Mouse (Mus musculus): ENCODE measurements at regions not wholly inside any gene's neighbourhood (a gene's known extent, or its start where the extent isn't known, plus 50 kb on each side); places are given as distances from the start of the nearest gene placed in this dataset.

DNA sequence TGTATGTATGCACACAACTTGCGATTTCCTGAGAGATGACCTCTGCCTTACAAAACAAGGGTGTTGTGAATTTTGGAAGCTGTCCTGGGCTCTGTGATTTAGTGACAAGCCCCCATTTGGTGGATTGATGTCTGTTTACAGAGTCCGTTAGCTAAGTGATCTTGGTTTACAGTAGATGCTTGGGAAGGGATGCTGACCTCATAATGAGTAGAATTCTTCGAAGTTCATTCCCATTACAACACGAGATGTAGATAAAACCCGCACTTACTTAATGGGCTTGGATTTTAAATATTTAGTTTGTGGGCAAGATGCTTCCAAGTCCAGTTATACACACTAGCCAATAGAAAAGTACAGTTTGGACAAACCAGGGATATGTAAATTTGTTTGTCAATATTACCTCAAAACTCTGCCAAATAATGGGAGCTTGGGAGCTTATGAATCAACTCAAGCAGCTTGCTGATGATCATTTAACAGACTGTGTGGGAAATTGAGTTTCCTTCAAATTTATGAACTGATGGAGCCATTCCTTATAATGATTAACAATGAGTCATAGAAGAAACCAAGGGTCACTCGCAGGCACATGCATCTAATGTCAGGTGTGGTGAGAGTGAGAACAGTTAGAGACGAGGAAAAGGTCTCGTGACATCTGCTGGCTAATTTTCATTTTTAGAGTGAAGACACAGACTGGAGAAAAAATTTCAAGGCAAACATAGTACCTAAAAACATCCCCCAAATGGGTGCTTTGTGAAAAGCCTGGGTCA, 187.4 kb upstream of the Gm15217 start:
- 66% methylated on average over 8 of the region's 8 CpGs for WGBS
- H3K9me3 ChIP-seq (replicated peaks; ENCODE audit: control insufficient read depth, low read length), result no peaks in the 10 kb centered on the region
- ATAC-seq (replicated peaks; ENCODE audit: extremely low read depth, insufficient read depth, low FRiP score), result no peak
- no peak overlapping the region for H3K4me3 ChIP-seq (ENCODE audit: low read length)
- no peaks in the 10 kb centered on the region for H3K36me3 ChIP-seq (ENCODE audit: control insufficient read depth, insufficient read depth)
- H3K4me2 ChIP-seq (ENCODE audit: low read depth, low read length), result no peak overlapping the region
- peaks cover 3% of the 10 kb centered on the region; the same call in 1 of the 2 replicates for H3K4me1 ChIP-seq (ENCODE audit: control insufficient read depth, insufficient read depth, low read length)
- no peaks in the 10 kb centered on the region for H3K27me3 ChIP-seq (ENCODE audit: control insufficient read depth, insufficient read depth, low read length)
- H3K27ac ChIP-seq (ENCODE audit: low read length), result no peak overlapping the region
- H3K9ac ChIP-seq (ENCODE audit: low read length), result no peak overlapping the region

DNA sequence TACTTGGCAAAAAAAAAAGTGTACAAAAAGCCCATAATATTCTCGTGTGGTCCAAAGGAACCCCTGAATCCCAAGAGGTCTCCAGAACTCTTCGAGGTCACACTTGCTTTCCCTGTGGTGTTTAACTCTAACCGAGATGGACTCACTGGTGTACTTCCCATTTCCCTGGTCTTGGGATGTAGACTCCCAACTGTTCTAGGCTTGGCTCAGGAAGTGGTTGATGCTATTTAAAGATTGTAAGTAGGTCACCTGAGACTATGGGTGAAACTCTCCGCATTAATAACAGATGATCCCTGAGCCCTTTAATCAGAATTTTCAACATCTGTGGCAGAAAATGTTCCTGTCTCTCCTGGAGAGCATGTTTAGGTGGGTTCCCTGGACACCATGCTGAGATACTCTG, 185.6 kb upstream of the Gm15217 start:
- no peaks in the 10 kb centered on the region for H3K36me3 ChIP-seq (ENCODE audit: control insufficient read depth, insufficient read depth)
- peaks cover 3% of the 10 kb centered on the region; the same call in 1 of the 2 replicates for H3K4me1 ChIP-seq (ENCODE audit: control insufficient read depth, insufficient read depth, low read length)
- no peak for ATAC-seq (replicated peaks; ENCODE audit: extremely low read depth, insufficient read depth, low FRiP score)
- no peak overlapping the region for H3K9ac ChIP-seq (ENCODE audit: low read length)
- H3K27ac ChIP-seq (ENCODE audit: low read length), result no peak overlapping the region
- WGBS, result 84% methylated on average over 4 of the region's 4 CpGs
- no peaks in the 10 kb centered on the region for H3K9me3 ChIP-seq (replicated peaks; ENCODE audit: control insufficient read depth, low read length)
- H3K4me2 ChIP-seq (ENCODE audit: low read depth, low read length), result no peak overlapping the region
- no peaks in the 10 kb centered on the region for H3K27me3 ChIP-seq (ENCODE audit: control insufficient read depth, insufficient read depth, low read length)
- H3K4me3 ChIP-seq (ENCODE audit: low read length), result no peak overlapping the region

DNA sequence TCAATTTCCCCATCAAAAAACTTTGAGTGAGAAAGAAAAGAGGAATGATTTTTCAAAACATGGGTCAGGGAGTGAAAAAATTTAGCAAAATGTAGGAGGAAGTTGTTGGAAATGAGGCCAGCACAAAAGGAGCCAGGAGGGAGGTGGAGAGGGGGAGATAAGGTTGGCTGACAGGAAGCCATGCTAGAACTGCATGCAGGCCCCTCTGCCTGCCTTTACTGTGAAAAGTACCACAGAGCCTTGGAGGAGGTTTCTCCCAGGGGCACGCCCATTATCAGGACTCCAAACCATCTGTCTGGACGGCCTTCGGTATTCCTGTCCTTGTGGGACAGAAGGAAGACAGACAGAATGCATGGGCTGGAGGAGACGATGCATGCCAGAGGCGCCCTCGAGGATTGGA, 183.3 kb upstream of the Gm15217 start:
- no peak overlapping the region for H3K4me3 ChIP-seq (ENCODE audit: low read length)
- H3K9me3 ChIP-seq (replicated peaks; ENCODE audit: control insufficient read depth, low read length), result no peaks in the 10 kb centered on the region
- H3K4me2 ChIP-seq (ENCODE audit: low read depth, low read length), result no peak overlapping the region
- no peak overlapping the region for H3K9ac ChIP-seq (ENCODE audit: low read length)
- 39% methylated on average over 6 of the region's 6 CpGs for WGBS
- H3K27me3 ChIP-seq (ENCODE audit: control insufficient read depth, insufficient read depth, low read length), result no peaks in the 10 kb centered on the region
- H3K27ac ChIP-seq (ENCODE audit: low read length), result no peak overlapping the region
- no peak for ATAC-seq (replicated peaks; ENCODE audit: extremely low read depth, insufficient read depth, low FRiP score)
- H3K4me1 ChIP-seq (ENCODE audit: control insufficient read depth, insufficient read depth, low read length), result peaks cover 3% of the 10 kb centered on the region; the same call in 1 of the 2 replicates
- no peaks in the 10 kb centered on the region for H3K36me3 ChIP-seq (ENCODE audit: control insufficient read depth, insufficient read depth)

DNA sequence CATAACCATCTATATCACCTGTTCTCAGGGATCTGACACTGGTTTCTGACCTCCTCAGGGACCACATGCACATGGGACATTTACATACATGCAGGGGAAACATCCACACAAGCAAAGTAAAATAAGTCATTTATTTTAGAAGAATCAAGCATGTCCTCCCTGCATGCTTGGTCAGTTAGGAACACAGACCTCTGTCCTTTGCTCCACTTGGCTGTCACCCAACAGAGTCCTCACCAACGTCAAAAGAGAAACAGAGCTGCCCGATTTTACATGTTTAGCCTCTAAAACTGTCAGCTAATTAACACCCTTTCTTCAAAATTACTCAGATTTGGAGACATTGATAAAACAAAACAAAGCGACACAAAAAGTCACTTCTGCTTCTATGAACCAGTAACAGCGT, 176.4 kb upstream of the Gm15217 start:
- WGBS, result 56% methylated on average over 4 of the region's 4 CpGs

DNA sequence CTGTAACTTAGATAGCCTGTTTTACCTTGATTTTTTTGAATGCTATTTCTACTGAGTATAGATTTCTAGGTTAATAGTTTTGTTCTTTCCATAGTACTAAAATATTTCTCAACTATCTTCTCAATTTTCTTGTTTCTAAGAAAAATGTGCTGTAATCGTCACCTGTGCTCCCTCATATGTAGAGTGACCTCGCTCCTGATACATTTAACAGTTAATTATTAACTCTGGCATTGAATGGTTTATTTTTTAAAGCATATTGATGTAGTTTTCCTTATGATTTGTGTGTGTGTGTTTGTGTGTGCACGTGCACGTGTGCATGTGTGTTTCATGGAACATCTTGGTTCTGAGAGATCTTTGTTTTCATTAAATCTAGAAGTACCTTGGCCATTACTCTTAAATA, 158.7 kb upstream of the Gm15217 start:
- H3K27ac ChIP-seq (ENCODE audit: low read length), result no peak overlapping the region
- ATAC-seq (replicated peaks; ENCODE audit: extremely low read depth, insufficient read depth, low FRiP score), result no peak
- H3K27me3 ChIP-seq (ENCODE audit: control insufficient read depth, insufficient read depth, low read length), result no peaks in the 10 kb centered on the region
- H3K36me3 ChIP-seq (ENCODE audit: control insufficient read depth, insufficient read depth), result no peaks in the 10 kb centered on the region
- WGBS, result 81% methylated on average over 4 of the region's 4 CpGs
- H3K4me3 ChIP-seq (ENCODE audit: low read length), result no peak overlapping the region
- no peak overlapping the region for H3K9ac ChIP-seq (ENCODE audit: low read length)
- H3K9me3 ChIP-seq (replicated peaks; ENCODE audit: control insufficient read depth, low read length), result no peaks in the 10 kb centered on the region
- H3K4me2 ChIP-seq (ENCODE audit: low read depth, low read length), result no peak overlapping the region
- 0 out of 2 replicates have a peak, but pooled peaks cover 2% of the 10 kb centered on the region for H3K4me1 ChIP-seq (ENCODE audit: control insufficient read depth, insufficient read depth, low read length)

More for the DNA sequence above, 176.4 kb upstream of the Gm15217 start:
- H3K9me3 ChIP-seq (replicated peaks; ENCODE audit: control insufficient read depth, low read length), result no peaks in the 10 kb centered on the region; the same call in 1 of the 2 replicates
- H3K27ac ChIP-seq (ENCODE audit: low read length), result no peak overlapping the region
- H3K4me3 ChIP-seq (ENCODE audit: low read length), result no peak overlapping the region
- H3K4me2 ChIP-seq (ENCODE audit: low read depth, low read length), result no peak overlapping the region
- ATAC-seq (replicated peaks; ENCODE audit: extremely low read depth, insufficient read depth, low FRiP score), result no peak
- no peaks in the 10 kb centered on the region for H3K27me3 ChIP-seq (ENCODE audit: control insufficient read depth, insufficient read depth, low read length)
- 0 out of 2 replicates have a peak, but pooled peaks cover 5% of the 10 kb centered on the region for H3K4me1 ChIP-seq (ENCODE audit: control insufficient read depth, insufficient read depth, low read length)
- H3K9ac ChIP-seq (ENCODE audit: low read length), result no peak overlapping the region
- H3K36me3 ChIP-seq (ENCODE audit: control insufficient read depth, insufficient read depth), result no peaks in the 10 kb centered on the region

DNA sequence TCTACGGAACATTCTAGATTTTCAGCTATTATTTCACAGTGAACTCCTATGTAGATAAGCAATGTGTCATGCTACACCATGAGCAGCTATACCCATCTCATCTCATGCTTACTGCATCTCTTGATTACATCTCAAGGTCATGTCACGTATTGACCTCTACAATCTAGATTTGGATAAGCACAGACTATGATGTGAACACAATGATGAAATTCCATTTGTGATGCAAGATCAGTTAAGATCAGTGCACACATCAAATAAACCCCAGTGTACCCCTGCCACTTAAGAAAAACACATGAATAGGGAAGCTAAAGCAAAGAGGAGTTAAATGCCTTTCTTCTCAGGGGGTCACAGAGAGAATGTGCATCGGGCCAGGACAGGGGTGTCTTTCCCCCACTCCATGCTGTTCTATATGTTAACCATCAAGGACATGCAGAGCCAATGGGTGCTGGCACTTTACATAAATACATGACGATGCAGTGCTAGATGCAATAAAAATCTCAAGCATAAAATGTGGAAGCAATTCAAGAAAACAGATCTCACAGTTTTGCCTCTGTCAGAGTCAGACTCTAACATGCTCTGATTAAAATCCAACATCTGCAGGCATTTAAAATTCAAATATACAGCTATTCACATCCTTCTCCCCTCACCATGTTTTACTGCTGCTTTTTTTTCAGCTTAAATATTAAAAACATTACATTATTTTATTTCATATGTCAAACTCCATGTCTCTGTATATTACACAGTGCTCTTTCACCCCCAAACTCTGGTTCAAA, 157.1 kb upstream of the Gm15217 start:
- H3K27ac ChIP-seq (ENCODE audit: low read length), result no peak overlapping the region
- H3K36me3 ChIP-seq (ENCODE audit: control insufficient read depth, insufficient read depth), result no peaks in the 10 kb centered on the region
- H3K9me3 ChIP-seq (replicated peaks; ENCODE audit: control insufficient read depth, low read length), result no peaks in the 10 kb centered on the region
- H3K4me1 ChIP-seq (ENCODE audit: control insufficient read depth, insufficient read depth, low read length), result 0 out of 2 replicates have a peak, but pooled peaks cover 2% of the 10 kb centered on the region
- no peak overlapping the region for H3K9ac ChIP-seq (ENCODE audit: low read length)
- no peak for ATAC-seq (replicated peaks; ENCODE audit: extremely low read depth, insufficient read depth, low FRiP score)
- no peak overlapping the region for H3K4me3 ChIP-seq (ENCODE audit: low read length)
- WGBS, result 86% methylated on average over 4 of the region's 4 CpGs
- no peaks in the 10 kb centered on the region for H3K27me3 ChIP-seq (ENCODE audit: control insufficient read depth, insufficient read depth, low read length)
- no peak overlapping the region for H3K4me2 ChIP-seq (ENCODE audit: low read depth, low read length)

DNA sequence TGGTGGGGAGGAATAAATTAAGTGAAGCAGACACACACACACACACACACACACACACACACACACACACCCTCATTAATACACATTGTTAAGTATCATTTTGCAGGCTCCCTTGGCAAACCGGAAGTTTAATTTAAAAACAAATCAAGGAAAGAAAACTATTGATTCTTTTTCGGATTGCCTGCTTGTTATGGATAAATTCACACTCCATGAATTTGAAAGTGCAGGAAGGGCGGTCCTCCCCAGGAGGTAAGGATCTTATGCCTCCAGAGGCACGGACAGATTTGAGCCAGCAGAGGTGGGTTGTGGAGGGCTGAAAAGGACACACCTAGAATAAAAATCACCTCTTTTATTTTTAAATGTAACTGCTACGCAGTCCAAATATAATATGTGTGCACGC, 156.2 kb upstream of the Gm15217 start:
- H3K27me3 ChIP-seq (ENCODE audit: control insufficient read depth, insufficient read depth, low read length), result no peaks in the 10 kb centered on the region
- H3K27ac ChIP-seq (ENCODE audit: low read length), result no peak overlapping the region
- H3K4me2 ChIP-seq (ENCODE audit: low read depth, low read length), result no peak overlapping the region
- WGBS, result 84% methylated on average over 6 of the region's 6 CpGs
- H3K9me3 ChIP-seq (replicated peaks; ENCODE audit: control insufficient read depth, low read length), result no peaks in the 10 kb centered on the region
- H3K4me3 ChIP-seq (ENCODE audit: low read length), result no peak overlapping the region
- H3K36me3 ChIP-seq (ENCODE audit: control insufficient read depth, insufficient read depth), result no peaks in the 10 kb centered on the region
- H3K9ac ChIP-seq (ENCODE audit: low read length), result no peak overlapping the region
- ATAC-seq (replicated peaks; ENCODE audit: extremely low read depth, insufficient read depth, low FRiP score), result no peak
- 0 out of 2 replicates have a peak, but pooled peaks cover 2% of the 10 kb centered on the region for H3K4me1 ChIP-seq (ENCODE audit: control insufficient read depth, insufficient read depth, low read length)

DNA sequence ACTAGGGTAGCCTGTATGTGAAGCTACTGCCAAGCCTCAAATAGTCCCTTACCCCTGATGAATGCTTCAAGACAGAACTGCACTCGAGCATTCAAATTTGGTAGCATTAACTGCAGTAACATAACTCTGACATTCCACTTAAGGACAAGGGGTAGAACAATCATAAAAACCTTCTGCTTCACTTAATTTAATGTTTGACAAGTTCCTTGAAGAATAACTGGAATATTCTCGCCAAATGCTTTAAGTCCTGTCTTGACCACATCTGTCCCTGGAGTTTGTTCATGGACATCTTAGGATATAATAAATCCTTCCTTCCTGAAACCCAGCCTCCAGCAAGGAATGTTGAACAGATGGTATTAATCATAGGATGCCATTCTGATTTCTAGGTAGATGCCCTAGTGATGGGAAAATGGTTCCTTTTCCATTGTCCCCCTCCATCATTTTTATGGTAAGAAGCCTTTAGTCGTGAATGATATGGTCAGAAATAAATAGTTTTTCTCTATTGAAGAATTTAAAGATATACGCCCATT, 154.7 kb upstream of the Gm15217 start:
- Histone ChIP-seq H3K4me3 (ENCODE audit: low read length) (no peak overlapping the region), H3K27ac (ENCODE audit: low read length) (no peak overlapping the region), H3K27me3 (ENCODE audit: control insufficient read depth, insufficient read depth, low read length) (no peaks in the 10 kb centered on the region), H3K36me3 (ENCODE audit: control insufficient read depth, insufficient read depth) (no peaks in the 10 kb centered on the region), H3K9ac (ENCODE audit: low read length) (no peak overlapping the region), H3K9me3 (replicated peaks; ENCODE audit: control insufficient read depth, low read length) (no peaks in the 10 kb centered on the region), H3K4me1 (ENCODE audit: control insufficient read depth, insufficient read depth, low read length) (0 out of 2 replicates have a peak, but pooled peaks cover 2% of the 10 kb centered on the region), H3K4me2 (ENCODE audit: low read depth, low read length) (no peak overlapping the region)
- ATAC-seq (replicated peaks; ENCODE audit: extremely low read depth, insufficient read depth, low FRiP score), result no peak
- WGBS, result 76% methylated on average over 4 of the region's 4 CpGs

Measured in heart, embryonic 16.5 days (tissue).